8 mouse cellular contexts compared by ENCODE assay signal in genomic region chr6:51383769-51384755, GRCm38 (mm10). TPM values are rescaled to one million over a fixed set of nuclear protein-coding genes. Genes with fewer than 3 reads are reported as not detected.
DNase-seq lines count a peak whose midpoint lies in the region; ATAC-seq and TF ChIP-seq lines count a peak whose summit lies in the region.

No protein-coding gene starts in this region.

- peak overlapping the region; percentile 63 for H3K4me2 ChIP-seq in heart, embryonic 13.5 days
- peak overlapping the region; percentile 42 for H3K4me2 ChIP-seq in kidney, postnatal 0 days (ENCODE audit: low read length)
- peak overlapping the region; percentile 44 for H3K4me2 ChIP-seq in liver, embryonic 11.5 days

- H3K79me3 ChIP-seq in C2C12 (ENCODE audit: low read depth): no peaks in the 10 kb centered on the region

- H3K27ac ChIP-seq in heart, embryonic 13.5 days (replicated peaks): no peak overlapping the region
- H3K27ac ChIP-seq in kidney, postnatal 0 days: no peak overlapping the region
- H3K27ac ChIP-seq in liver, embryonic 11.5 days (ENCODE audit: low read depth, low read length): no peak overlapping the region

- no peak overlapping the region for H3K4me3 ChIP-seq in C2C12 (ENCODE audit: insufficient read depth, poor library complexity, severe bottlenecking)
- peak overlapping the region; percentile 35 for H3K4me3 ChIP-seq in heart, embryonic 13.5 days
- H3K4me3 ChIP-seq in kidney, postnatal 0 days (replicated peaks; ENCODE audit: low read depth, low read length): peak overlapping the region; percentile 7; the same call in 1 of the 2 replicates
- H3K4me3 ChIP-seq in liver, embryonic 11.5 days (ENCODE audit: low read depth, low read length): peak overlapping the region; percentile 21; the same call in 1 of the 2 replicates

- H3K9me3 ChIP-seq in heart, embryonic 13.5 days: no peaks in the 10 kb centered on the region
- no peaks in the 10 kb centered on the region for H3K9me3 ChIP-seq in kidney, postnatal 0 days (replicated peaks; ENCODE audit: low read length)
- no peaks in the 10 kb centered on the region for H3K9me3 ChIP-seq in liver, embryonic 11.5 days (ENCODE audit: control insufficient read depth, low read length)

- ATAC-seq in erythroblast, adult 5-6 weeks (replicated peaks; ENCODE audit: low FRiP score, poor library complexity, severe bottlenecking): peak; percentile 67; the same call in 1 of the 2 replicates
- no peak for ATAC-seq in heart, embryonic 13.5 days (ENCODE audit: extremely low read depth, insufficient number of reproducible peaks, low FRiP score, low TSS enrichment)
- ATAC-seq in kidney, postnatal 0 days (replicated peaks; ENCODE audit: low FRiP score, low read depth): no peak
- ATAC-seq in liver, embryonic 11.5 days (replicated peaks; ENCODE audit: low FRiP score): peak; percentile 48; the same call in 1 of the 2 replicates

- peaks cover 8% of the 10 kb centered on the region for H3K4me1 ChIP-seq in heart, embryonic 13.5 days
- no peaks in the 10 kb centered on the region for H3K4me1 ChIP-seq in kidney, postnatal 0 days (replicated peaks; ENCODE audit: insufficient read depth, low read length)
- H3K4me1 ChIP-seq in liver, embryonic 11.5 days (replicated peaks; ENCODE audit: control insufficient read depth, insufficient read depth, low read length): no peaks in the 10 kb centered on the region; the same call in 1 of the 2 replicates

- peak; percentile 13 for TF ChIP-seq CTCF in C2C12 (IDR thresholded peaks at IDR 0.05; ENCODE audit: control insufficient read depth, insufficient read depth, insufficient read length)
- TF ChIP-seq CTCF in brain, embryonic 14.5 days (IDR thresholded peaks at IDR 0.05; ENCODE audit: borderline replicate concordance, extremely low read depth, insufficient read depth, insufficient read length): peak; percentile 86
- TF ChIP-seq CTCF in kidney, postnatal 0 days (IDR thresholded peaks at IDR 0.05; ENCODE audit: low read depth): peak; percentile 85

- H3K27me3 ChIP-seq in C2C12 (ENCODE audit: control insufficient read depth, insufficient read depth, insufficient read length): no peaks in the 10 kb centered on the region
- no peaks in the 10 kb centered on the region for H3K27me3 ChIP-seq in heart, embryonic 13.5 days (replicated peaks)
- no peaks in the 10 kb centered on the region for H3K27me3 ChIP-seq in kidney, postnatal 0 days (ENCODE audit: insufficient read depth, low read length)
- no peaks in the 10 kb centered on the region for H3K27me3 ChIP-seq in liver, embryonic 11.5 days (replicated peaks; ENCODE audit: control insufficient read depth, insufficient read depth, low read length)
- no peaks in the 10 kb centered on the region; the same call in 1 of the 2 replicates for H3K27me3 ChIP-seq in splenic B cell, adult 2 months (ENCODE audit: control insufficient read depth, insufficient read depth, low read length, poor library complexity, severe bottlenecking)

- no peak for TF ChIP-seq POLR2A in brain, embryonic 14.5 days (IDR thresholded peaks at IDR 0.05; ENCODE audit: borderline replicate concordance, extremely low read depth, insufficient read depth, insufficient read length, poor library complexity, severe bottlenecking)

- H3K79me2 ChIP-seq in C2C12 (ENCODE audit: control insufficient read depth, insufficient read depth): no peaks in the 10 kb centered on the region

- no peaks in the 10 kb centered on the region for H3K36me3 ChIP-seq in C2C12 (ENCODE audit: control insufficient read depth, insufficient read depth)
- H3K36me3 ChIP-seq in heart, embryonic 13.5 days: no peaks in the 10 kb centered on the region
- no peaks in the 10 kb centered on the region for H3K36me3 ChIP-seq in kidney, postnatal 0 days (ENCODE audit: insufficient read depth, low read length)
- no peaks in the 10 kb centered on the region for H3K36me3 ChIP-seq in liver, embryonic 11.5 days (ENCODE audit: control insufficient read depth, insufficient read depth, low read length)
- H3K36me3 ChIP-seq in splenic B cell, adult 2 months (ENCODE audit: control insufficient read depth, insufficient read depth, low read length, poor library complexity, severe bottlenecking): no peaks in the 10 kb centered on the region

- peak; percentile 98 for DNase-seq in brain, embryonic 14.5 days (ENCODE audit: low read depth)
- DNase-seq in kidney, postnatal 0 days (ENCODE audit: low spot score): peak; percentile 95
- peak; percentile 68 for DNase-seq in liver, embryonic 11.5 days (ENCODE audit: low spot score)
- peak; percentile 94 for DNase-seq in naive thymus-derived CD4-positive, alpha-beta T cell, adult 2 months (ENCODE audit: low read depth)
- DNase-seq in splenic B cell, adult 2 months (ENCODE audit: low read depth, low spot score): peak; percentile 92

- peak overlapping the region; percentile 73 for H3K9ac ChIP-seq in heart, embryonic 13.5 days
- 0 out of 2 replicates have a peak overlapping the region, but pooled peaks have one; percentile 18 for H3K9ac ChIP-seq in kidney, postnatal 0 days (ENCODE audit: low read depth, low read length)
- H3K9ac ChIP-seq in liver, embryonic 11.5 days (ENCODE audit: low read depth, low read length): no peak overlapping the region

- H3ac ChIP-seq in C2C12 (ENCODE audit: control insufficient read depth, insufficient read length, low read depth): no peak overlapping the region

- WGBS in heart, embryonic 13.5 days: 14% methylated on average over 26 of the region's 26 CpGs
- 13% methylated on average over 26 of the region's 26 CpGs for WGBS in kidney, postnatal 0 days
- 12% methylated on average over 26 of the region's 26 CpGs for WGBS in liver, embryonic 11.5 days

TF ChIP-seq in C2C12, 6 proteins besides CTCF, POLR2A, EP300 and RAD21:
- TF ChIP-seq CEBPB (IDR thresholded peaks at IDR 0.05; ENCODE audit: low read depth) (no peak), MAX (IDR thresholded peaks at IDR 0.05) (no peak), FOSL1 (IDR thresholded peaks at IDR 0.05; ENCODE audit: insufficient read depth, low read length, poor library complexity, severe bottlenecking) (no peak)
TF ChIP-seq in C2C12: peak in this region for 0.

RNA-seq across cellular contexts. Expression of gene Nfe2l3, which starts 48.4 kb away (rescaled TPM):
- 0.19 TPM for polyA plus RNA-seq in C2C12 (2012; fragmentation: generic; extraction: Trizol)
- 6.5 and 9.4 TPM in 2 replicates for polyA plus RNA-seq in brain, embryonic 14.5 days (2012; rRNA removed)
- total RNA-seq in erythroblast, adult 5-6 weeks (2015; ENCODE audit: low replicate concordance): 0.42 TPM in 1 of 2 replicates, not detected in the other
- not detected in 2 replicates for total RNA-seq in erythroblast, adult 5-6 weeks (2017; ENCODE audit: low replicate concordance)
- polyA plus RNA-seq in heart, embryonic 13.5 days (2015; fragmentation: Nextera tagmentation; extraction: Ambion mirVana): 3.0 and 3.1 TPM in 2 replicates
- polyA plus RNA-seq in kidney, postnatal 0 days (2015; fragmentation: Nextera tagmentation; extraction: Ambion mirVana): 4.0 and 5.0 TPM in 2 replicates
- polyA plus RNA-seq in liver, embryonic 11.5 days (2014; fragmentation: Nextera tagmentation; extraction: Ambion mirVana): 0.36 and 0.99 TPM in 2 replicates

Comparison
In these comparisons a context has a peak if more than half of its experiments do, and no peak if none do; other contexts are left out.
1. CTCF ChIP-seq: peak in every context shown above with its lines; median percentile 86 in brain, embryonic 14.5 days; 85 in kidney, postnatal 0 days; 13 in C2C12.
2. ATAC-seq: peak in erythroblast, adult 5-6 weeks (single experiment) and liver, embryonic 11.5 days (single experiment); none in heart, embryonic 13.5 days (single experiment) and kidney, postnatal 0 days (single experiment).
3. Peak in every context shown above with its lines, with median percentiles within 50 percentile points of each other: DNase-seq and H3K4me2 ChIP-seq.